Mouse (Mus musculus) kidney, postnatal 14 days (tissue): ENCODE results near the gene Asah2.
A peak's percentile ranks its signal among the peaks of the same experiment; 100 is the strongest.
"Not testable (repeated sequence)": the region's sequence is repeated elsewhere in the genome, so short reads cannot be mapped to it uniquely, and the experiment has no call there.

Experiments used
- DNase-seq: peaks from one replicate; pipeline ENCODE4 v3.0.0; 2022; ENCODE audit warnings: mixed read lengths

Asah2 gene

GRCm38 (mm10) chr19:32107771-32108306, at the start of gene Asah2:
TSS of gene Asah2 (minus strand) at chr19:32108211.
- DNase-seq, result peak; percentile 88

- DNase-seq, result no peak
These were observed 49.0 kb upstream of the Asah2 start for GRCm38 (mm10) chr19:32157045-32157444.

GRCm38 (mm10) chr19:32152529-32152928, 44.5 kb upstream of the Asah2 start:
- DNase-seq, result no peak

DNA sequence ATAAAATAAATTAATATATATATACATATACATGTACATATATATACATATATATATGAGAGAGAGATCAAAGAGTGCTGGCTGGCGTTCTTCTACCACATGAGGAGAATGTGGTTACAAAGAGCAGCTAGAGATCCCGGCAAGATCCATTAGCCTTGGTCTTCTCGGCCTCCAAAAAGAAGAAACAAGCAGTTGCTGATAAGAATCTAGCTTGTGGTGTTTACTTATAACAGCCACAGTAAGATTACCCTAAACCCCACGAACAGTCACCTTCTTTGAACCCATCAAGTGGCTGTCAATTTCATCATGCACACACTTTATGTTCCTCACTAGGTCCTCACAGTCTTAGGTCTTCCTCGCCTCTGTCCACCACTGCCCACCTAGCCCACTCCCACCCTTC, 40.7 kb upstream of the Asah2 start:
- DNase-seq, result no peak

DNA sequence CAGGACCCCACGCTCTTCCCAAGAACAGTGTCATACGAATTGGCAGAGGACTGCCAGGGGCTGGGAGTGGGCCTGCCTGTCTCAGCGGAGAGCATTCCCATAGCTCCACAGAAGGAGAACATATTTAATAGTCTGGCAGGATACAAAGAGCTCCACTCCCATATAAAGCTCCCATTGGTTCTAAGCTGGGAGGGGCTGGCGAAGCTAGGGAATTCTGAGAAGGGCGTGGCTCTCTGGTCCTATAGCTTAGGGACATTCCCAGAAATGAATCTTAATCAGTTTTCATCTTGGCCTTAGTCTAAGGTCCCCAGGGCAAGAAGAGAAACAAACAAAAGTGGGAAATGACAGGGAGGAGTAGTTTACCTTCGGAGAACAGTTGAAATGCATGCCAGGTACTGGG, 34.4 kb upstream of the Asah2 start:
- DNase-seq, result no peak

GRCm38 (mm10) chr19:32138361-32139088, 30.5 kb upstream of the Asah2 start:
- no peak for DNase-seq

GRCm38 (mm10) chr19:32137904-32138303, 29.9 kb upstream of the Asah2 start:
- no peak for DNase-seq

GRCm38 (mm10) chr19:32136888-32137625, 29.0 kb upstream of the Asah2 start:
- peak; percentile 49 for DNase-seq

- not testable (repeated sequence) for DNase-seq
These were observed 23.9 kb upstream of the Asah2 start for GRCm38 (mm10) chr19:32131707-32132488.

GRCm38 (mm10) chr19:32129281-32129680, 21.3 kb upstream of the Asah2 start:
- no peak for DNase-seq

GRCm38 (mm10) chr19:32127180-32127850, 19.3 kb upstream of the Asah2 start:
- DNase-seq, result peak; percentile 25

- DNase-seq, result no peak
These were observed 16.1 kb upstream of the Asah2 start for GRCm38 (mm10) chr19:32124155-32124554.

DNA sequence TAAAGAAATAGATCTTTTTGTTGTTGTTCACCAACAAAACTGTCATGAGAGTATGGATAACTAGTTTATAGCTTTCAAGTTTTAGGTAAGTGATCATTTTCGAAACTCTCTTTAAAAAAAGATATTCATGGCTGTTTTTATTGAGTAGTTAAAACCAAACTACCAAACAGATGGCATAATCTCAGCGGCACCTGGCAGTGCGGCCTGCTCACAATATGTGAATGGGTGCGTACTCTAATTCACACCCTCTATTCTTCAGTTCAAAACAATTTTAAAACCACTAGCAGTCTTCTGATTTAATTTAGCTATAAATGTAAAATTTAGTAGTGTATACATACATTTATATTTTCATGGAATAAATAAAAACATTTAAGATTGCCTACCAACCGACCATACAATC, 15.2 kb upstream of the Asah2 start:
- no peak for DNase-seq

GRCm38 (mm10) chr19:32120798-32121197, 12.8 kb upstream of the Asah2 start:
- no peak for DNase-seq

DNA sequence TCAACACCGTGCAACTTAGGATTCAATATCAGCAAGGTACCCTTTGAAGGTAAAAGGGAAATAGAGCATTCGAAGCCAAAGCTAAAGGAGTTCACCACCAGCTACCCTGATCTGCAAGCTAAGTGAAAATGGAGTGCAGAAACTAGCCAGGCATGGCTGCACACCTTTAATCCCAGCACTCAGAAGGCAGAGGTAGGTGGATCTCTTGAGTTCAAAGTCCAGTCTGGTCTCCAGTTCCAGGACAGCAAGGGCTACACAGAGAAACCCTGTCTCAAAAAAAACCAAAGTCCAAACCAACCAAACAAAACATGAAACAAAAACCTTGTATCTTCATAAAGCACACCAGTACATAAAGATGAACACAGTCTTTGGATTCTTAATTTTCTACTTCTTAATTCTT, 11.7 kb upstream of the Asah2 start:
- DNase-seq, result peak; percentile 58

GRCm38 (mm10) chr19:32118496-32118895, 10.5 kb upstream of the Asah2 start:
- no peak for DNase-seq

- DNase-seq, result no peak
These were observed 9.5 kb upstream of the Asah2 start for GRCm38 (mm10) chr19:32117484-32118018.

- DNase-seq, result no peak
These were observed 4.1 kb upstream of the Asah2 start for GRCm38 (mm10) chr19:32111866-32112790.

DNA sequence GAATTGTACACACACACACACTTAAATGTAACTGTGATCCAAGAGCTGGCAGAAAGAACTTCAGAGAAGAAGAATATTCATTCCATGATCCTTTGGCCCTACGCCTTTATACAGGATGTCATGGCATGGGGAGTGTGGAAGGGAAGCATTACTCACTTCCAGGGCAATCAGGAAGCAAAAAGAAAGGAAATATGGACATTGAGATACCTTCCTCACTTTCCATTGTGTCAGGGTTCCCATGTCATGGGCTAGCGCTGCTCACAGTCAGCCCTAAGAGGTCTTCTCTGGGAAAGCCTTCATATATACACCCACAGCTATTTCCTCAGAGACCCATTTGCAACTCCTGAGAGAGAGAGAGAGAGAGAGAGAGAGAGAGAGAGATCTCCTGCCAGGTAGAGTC, 1.3 kb downstream of the Asah2 start:
- DNase-seq, result no peak

GRCm38 (mm10) chr19:32104217-32104616, 3.8 kb downstream of the Asah2 start:
- DNase-seq, result no peak

DNA sequence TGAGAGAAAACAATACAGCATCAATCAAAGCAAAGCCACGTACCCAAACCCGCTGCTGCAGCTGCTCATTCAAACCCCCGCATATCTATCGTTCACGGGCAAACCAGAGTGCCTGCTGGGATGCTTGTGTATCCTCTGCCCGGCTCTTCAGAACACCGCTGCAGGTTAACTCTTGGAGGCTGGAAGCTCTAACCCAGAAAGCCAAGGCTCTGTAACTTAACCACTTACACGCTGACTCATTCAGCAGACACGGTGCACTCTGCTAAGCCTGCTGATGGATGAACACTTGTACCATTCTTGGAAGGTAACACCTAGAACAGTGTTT, 5.1 kb downstream of the Asah2 start:
- no peak for DNase-seq
